Mouse (Mus musculus) adrenal gland, postnatal 14 days (tissue): ENCODE results near the gene Nhp2. TPM values are rescaled to one million over a fixed set of nuclear protein-coding genes. Genes with fewer than 3 reads are reported as not detected.
"Not testable (repeated sequence)": the region's sequence is repeated elsewhere in the genome, so short reads cannot be mapped to it uniquely, and the experiment has no call there.

Source experiments
- DNase-seq: peaks from one replicate; pipeline ENCODE4 v3.0.0; 2021; ENCODE audit warnings: mixed read lengths
- total RNA-seq: library from RNA; stranded (reverse); gene quantifications from 2 replicates; pipeline ENCODE4 v1.2.3, GENCODE M21; 2021

Gene Nhp2
- total RNA-seq, 1 experiment from 2014 or later = 64.2 TPM

DNA sequence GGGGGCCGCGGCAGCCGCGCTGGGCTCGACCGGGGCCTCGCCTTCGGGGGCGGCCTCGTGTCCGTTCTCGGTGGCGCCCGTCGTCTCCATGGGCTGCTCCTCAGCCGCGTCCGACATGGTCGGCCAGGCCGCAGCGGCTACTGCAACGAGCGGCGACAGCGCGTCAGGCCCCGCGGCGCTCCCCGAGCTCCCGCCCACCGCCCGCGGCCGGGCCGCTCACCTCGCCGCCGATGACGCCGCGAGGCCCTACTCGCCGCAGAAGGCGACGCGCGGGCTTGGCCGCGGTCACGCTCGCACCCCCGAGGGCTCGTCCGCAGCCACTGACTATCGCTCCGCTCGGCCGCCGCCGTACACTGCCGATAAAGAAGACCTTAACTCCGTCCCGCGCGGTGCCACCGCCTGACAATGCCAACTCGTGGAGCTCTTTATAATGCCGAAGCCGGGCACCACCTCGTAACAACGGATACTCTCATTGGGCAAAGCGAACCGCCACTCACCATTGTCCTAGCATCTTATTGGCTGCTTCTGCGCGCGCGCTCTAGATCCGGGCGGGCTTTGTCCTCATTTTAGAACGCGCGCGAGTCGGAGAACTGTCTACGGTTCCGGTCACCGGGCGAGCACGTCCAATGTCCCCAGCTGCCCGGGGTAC lies 13.0 kb upstream of the Nhp2 start, which contains the start of gene Hnrnpab:
Hnrnpab (minus strand) TSS at position 401 of the 649 bp plus-strand sequence.
- DNase-seq = peak; percentile 98

GRCm38 (mm10) chr11:51607096-51607738 lies 12.3 kb upstream of the Nhp2 start:
- DNase-seq = no peak

DNA sequence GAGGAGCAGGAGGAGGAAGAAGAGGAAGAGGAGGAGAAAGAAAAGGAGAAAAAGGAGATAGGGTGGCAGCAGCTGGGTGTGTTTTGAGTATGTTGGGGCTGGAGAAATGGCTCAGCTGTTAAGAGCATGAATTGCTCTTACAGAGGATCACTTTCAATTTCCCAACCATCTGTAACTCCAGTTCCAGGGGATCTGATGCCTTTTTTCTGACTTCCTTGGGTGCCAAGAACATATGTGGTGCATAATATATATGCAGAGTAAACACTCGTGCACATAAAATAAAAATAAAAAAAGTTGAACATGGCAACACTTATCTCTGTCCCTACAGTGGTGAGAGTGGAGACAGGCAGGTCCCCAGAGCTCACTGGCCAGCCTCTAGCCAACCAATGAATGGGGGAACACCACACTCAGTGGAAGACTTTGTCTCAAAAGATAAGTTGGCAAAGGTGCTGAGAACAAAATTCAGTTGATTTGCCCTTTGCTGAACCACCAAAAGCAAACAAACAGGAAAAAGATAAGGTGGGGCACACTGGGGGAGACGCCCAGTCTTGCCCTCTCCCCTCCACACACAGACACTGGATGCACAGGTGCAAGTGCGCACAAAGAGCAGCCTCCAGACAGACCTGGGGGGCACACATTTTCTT lies 10.1 kb upstream of the Nhp2 start:
- DNase-seq = no peak

GRCm38 (mm10) chr11:51609940-51610339 lies 9.6 kb upstream of the Nhp2 start:
- not testable (repeated sequence) for DNase-seq

GRCm38 (mm10) chr11:51614256-51614655 lies 5.3 kb upstream of the Nhp2 start:
- DNase-seq = no peak

DNA sequence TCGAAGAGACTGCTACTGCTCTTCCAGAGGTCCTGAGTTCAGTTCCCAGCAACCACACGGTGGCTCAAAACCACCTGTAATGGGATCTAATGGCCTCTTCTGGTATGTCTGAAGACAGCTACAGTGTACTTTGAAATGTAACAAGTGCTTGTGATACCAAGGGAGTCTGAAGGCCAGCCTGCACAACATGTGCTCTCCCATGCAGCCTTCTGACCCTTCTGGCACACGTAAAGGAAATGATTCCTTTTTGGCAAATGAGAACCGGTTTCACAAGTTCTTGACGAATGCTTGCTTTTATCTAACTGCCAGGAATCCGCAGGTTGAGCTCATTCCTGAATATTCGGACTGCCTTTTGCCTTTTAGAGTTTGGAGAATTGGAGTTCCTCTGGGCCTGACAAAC lies 4.4 kb upstream of the Nhp2 start:
- DNase-seq = peak; percentile 46

GRCm38 (mm10) chr11:51615601-51616000 lies 3.9 kb upstream of the Nhp2 start:
- DNase-seq = peak; percentile 91

GRCm38 (mm10) chr11:51616113-51616512 lies 3.4 kb upstream of the Nhp2 start:
- DNase-seq = not testable (repeated sequence)

DNA sequence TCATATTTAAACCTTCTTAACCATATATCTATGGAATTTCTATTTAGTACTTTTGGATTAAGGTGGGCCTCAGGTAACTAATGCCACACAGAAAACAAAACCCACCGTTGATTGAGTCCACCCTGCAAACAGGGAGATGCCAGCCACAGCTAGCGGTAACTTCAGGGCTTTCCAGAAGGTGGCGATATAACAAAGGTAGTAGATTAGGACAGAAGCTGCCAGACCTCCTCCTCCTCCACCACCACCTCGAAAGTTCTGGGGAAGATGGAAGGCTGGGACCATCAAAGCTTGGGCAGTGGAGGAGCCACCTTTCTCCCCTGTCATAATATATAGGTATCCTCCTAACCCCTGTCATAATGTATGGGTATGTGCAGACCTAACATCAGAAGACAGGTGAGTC lies 1.8 kb upstream of the Nhp2 start:
- DNase-seq = peak; percentile 83

GRCm38 (mm10) chr11:51618894-51619408 lies 584 bp upstream of the Nhp2 start:
- no peak for DNase-seq

- no peak for DNase-seq
Observed at GRCm38 (mm10) chr11:51620084-51620483, 549 bp downstream of the Nhp2 start.

- no peak for DNase-seq
Observed at GRCm38 (mm10) chr11:51621776-51622175, 2.2 kb downstream of the Nhp2 start.

DNA sequence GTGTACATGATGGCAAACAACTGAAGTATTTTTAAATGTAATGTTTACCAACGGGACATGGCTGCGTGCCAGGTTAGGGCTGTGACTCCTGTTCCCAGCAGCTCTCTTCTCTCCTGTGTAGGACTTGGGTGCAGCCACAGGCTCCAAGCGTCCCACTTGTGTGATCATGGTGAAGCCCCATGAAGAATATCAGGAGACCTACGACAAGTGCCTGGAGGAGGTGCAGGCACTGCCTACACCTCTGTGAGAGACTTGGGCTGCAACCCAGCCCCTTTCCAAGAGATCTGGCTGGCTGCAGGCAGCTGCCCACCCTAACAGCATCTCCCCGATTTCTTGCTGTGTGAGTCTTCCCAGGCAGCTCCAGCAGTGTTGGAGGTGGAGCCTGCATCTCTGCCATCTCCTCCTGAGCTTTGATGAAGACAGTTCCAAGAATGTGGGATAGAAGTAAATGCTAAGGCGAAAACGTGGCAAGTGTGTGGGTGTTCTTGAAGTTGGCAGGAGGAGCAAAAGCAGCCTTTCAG lies 3.5 kb downstream of the Nhp2 start:
- no peak for DNase-seq

DNA sequence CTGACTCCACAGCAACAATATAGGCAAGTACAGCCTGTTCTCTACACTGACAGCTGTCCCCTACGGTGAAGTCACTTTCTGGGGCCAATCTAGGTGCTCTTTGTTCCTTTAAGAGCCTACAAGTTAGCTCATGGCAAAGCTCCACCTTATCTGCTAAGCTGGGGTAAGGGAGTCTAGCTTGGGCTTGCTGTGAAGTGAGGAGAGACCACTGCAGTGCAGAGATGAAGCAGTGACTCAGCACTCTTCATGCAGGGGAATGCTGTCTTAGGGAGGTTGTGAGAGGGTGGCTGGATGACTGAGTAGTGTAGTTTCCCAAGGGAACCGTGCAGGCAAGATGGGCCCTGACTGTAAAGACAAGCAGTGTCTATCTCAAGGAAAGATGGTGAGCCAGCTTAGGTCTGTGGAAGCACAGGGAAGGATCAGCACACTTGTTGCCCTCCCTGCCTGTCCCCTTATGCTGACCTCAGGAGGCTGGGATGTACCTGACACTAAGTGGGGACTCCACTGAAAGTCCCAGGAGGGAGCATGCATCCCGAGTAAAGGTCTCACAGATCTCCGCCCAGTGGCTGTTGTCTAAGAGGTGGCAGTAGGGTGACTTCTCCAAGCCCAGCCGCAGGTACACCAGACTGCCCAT lies 5.8 kb downstream of the Nhp2 start:
- DNase-seq = no peak

- no peak for DNase-seq
Observed at GRCm38 (mm10) chr11:51627425-51627824, 7.9 kb downstream of the Nhp2 start.

DNA sequence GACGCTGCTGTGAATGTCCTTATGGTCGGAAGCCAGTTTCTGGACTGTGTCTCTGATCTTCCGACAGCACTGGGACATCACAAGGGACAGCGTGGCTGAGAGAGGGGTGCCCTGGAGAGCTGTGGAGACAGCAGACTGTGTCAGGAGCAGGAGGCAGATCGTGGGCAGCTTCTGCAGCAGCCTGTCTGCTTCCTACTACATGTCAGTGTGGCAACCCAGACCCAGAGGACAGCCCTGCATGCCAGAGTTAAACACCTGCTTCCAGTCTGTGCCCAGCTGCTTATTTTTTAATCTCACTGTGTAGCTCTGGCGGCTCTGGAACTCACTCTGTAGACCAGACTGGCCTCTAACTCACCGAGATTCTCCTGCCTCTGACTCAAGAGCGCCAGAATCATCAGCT lies 8.4 kb downstream of the Nhp2 start:
- DNase-seq = no peak

DNA sequence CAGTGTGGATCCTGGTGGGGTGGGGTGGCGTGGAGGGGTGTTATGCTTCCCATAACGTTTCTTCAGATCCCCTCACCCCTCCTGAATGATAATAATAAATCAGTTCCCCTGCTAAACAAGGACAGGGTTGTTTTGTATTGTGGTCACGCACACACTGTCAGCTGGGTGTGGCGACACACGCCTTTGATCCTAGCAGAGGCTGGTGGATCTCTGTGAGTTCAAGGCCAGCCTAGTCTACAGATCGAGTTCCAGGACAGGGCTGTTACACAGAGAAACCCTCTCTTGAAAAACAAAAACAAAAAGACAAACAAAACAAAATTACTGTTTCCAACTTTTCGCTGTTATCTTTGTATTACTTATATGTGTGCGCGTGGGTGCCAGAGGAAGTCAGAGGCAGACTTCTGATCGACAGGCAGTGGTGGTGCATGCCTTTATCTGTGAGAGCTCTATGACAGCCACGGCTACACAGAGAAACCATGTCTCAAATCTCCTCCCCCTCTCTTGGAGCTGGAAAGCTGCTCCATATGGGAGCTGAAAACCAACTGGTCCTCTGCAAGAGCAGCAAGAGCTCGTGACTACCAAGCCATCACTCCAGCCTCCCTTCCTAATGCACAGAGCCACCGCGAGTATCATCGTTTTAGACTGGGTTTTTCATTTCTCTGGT lies 10.2 kb downstream of the Nhp2 start:
- DNase-seq = peak; percentile 49

DNA sequence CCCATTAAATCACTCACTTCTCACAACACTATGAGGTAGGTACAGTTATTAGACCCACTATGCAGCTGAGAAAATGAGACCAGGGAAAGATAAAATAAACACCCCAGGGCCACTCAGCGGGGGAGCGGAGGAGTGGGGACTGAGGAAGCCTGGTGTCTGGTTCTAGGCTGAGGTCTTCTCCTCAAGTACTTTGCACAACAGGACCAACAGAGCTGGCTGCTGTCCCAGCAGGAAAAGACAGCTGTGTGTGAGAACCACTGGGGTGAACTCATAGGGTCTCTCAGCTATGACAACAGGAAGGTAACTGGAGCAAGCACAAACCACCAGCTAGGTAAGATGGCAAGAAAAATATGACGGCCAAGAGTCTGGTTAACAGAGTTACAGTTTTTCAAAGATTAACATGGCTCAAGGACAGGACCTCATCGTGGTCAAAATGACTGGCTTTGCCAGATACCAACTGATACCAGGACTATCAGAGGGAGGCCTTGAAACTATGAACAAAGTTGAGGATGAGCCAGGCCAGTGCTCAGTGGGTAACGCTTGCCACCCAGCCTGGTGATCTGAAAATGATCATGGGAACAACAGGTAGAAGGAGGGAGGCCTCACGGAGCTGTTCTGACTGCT lies 12.7 kb downstream of the Nhp2 start:
- no peak for DNase-seq

DNA sequence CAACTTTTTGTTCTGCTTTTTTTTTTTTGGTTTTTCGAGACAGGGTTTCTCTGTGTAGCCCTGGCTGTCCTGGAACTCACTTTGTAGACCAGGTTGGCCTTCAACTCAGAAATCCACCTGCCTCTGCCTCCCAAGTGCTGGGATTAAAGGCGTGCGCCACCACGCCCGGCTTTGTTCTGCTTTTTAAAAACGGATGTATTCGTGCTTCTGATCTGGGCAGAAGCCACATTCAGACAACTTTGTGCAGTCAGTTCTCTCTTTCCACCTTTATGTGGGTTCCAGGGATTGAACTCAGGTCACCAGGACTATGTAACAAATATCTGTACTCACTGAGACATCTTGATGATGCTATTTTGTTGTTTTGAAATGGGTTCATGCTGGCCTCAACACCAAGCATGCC lies 13.7 kb downstream of the Nhp2 start:
- DNase-seq = not testable (repeated sequence)

DNA sequence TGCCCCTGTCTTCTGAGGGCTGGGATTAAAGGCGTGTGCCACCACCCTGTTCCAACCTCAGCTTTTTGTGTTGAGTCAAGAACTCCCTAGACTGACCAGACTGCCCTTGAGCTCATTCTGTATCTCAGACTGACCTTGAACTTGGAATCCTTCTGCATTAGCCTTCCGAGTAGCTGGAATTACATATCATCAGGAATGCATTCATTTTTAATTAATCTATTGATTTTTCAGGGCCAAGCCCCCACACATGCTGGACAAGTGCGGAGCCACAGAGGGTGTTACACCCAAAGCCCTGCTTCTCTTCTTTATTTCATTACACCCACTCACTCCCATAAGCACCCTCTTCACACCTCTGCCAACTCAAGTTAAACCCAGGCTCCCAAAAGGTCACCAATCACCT lies 14.2 kb downstream of the Nhp2 start:
- DNase-seq = no peak

DNA sequence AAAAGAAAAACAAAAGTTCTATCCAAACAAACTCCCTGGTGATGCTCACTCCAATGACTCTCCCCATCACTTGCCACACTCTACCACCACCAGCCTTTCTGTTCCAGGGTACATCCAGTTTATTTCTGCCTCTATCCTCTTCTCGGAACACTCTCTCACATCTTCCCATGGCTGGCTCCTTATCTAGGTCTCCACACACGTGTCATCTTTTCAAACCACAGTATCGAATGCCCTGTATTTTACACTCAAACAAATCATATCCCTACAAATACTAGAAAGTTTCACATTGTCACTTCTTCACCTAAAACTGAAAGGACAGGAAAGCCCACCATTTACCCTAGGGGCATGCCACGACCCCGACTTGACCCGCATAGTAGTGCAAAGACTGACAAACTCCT lies 15.6 kb downstream of the Nhp2 start:
- no peak for DNase-seq
